Mouse (Mus musculus) adrenal gland, postnatal 10 days (tissue): ENCODE measurements around the gene Adprhl1. TPM values are rescaled to one million over a fixed set of nuclear protein-coding genes. Genes with fewer than 3 reads are reported as not detected.
A peak's percentile ranks its signal among the peaks of the same experiment; 100 is the strongest.

Source experiments
- DNase-seq: peaks from one replicate; pipeline ENCODE4 v3.0.0; 2021; ENCODE audit warnings: mixed read lengths
- microRNA-seq: library from miRNA; unstranded; fragments of <30 nt; microRNA quantifications from one replicate; pipeline ENCODE4 v1.2.0, GENCODE M21; 2021
- total RNA-seq, 2 experiments: library from RNA; stranded (reverse); gene quantifications; 2 replicates each; pipeline ENCODE4 v1.2.3; 2021

Adprhl1 gene
- total RNA-seq, 2 experiments from 2014 or later = 2.2 to 9.3 TPM

GRCm38 (mm10) chr8:13197493-13197892, 56.5 kb downstream of the Adprhl1 start:
- no peak for DNase-seq

GRCm38 (mm10) chr8:13194818-13195217, 59.1 kb downstream of the Adprhl1 start:
- DNase-seq = no peak

- DNase-seq = no peak
Observed at GRCm38 (mm10) chr8:13190235-13190634, 63.7 kb downstream of the Adprhl1 start.

GRCm38 (mm10) chr8:13188857-13189256, 65.1 kb downstream of the Adprhl1 start:
- no peak for DNase-seq

GRCm38 (mm10) chr8:13188052-13188555, 65.9 kb downstream of the Adprhl1 start:
- no peak for DNase-seq

- peak; percentile 71 for DNase-seq
Observed at GRCm38 (mm10) chr8:13187638-13188037, 66.3 kb downstream of the Adprhl1 start.

GRCm38 (mm10) chr8:13187229-13187628, 66.7 kb downstream of the Adprhl1 start:
- DNase-seq = no peak

GRCm38 (mm10) chr8:13186819-13187218, 67.1 kb downstream of the Adprhl1 start:
- no peak for DNase-seq

GRCm38 (mm10) chr8:13181691-13181976, 72.3 kb downstream of the Adprhl1 start:
- no peak for DNase-seq

- DNase-seq = peak; percentile 45
Observed at GRCm38 (mm10) chr8:13180911-13181690, 72.9 kb downstream of the Adprhl1 start.

- no peak for DNase-seq
Observed at GRCm38 (mm10) chr8:13180408-13180807, 73.6 kb downstream of the Adprhl1 start.

- DNase-seq = no peak
Observed at GRCm38 (mm10) chr8:13179948-13180347, 74.0 kb downstream of the Adprhl1 start.

- DNase-seq = no peak
Observed at GRCm38 (mm10) chr8:13179482-13179881, 74.5 kb downstream of the Adprhl1 start.

GRCm38 (mm10) chr8:13178137-13178536, 75.8 kb downstream of the Adprhl1 start:
- DNase-seq = no peak

- DNase-seq = no peak
Observed at GRCm38 (mm10) chr8:13177173-13177852, 76.6 kb downstream of the Adprhl1 start.

GRCm38 (mm10) chr8:13175650-13176049, 78.3 kb downstream of the Adprhl1 start:
- DNase-seq = no peak

GRCm38 (mm10) chr8:13174811-13175210, 79.2 kb downstream of the Adprhl1 start:
- no peak for DNase-seq

GRCm38 (mm10) chr8:13174305-13174704, 79.7 kb downstream of the Adprhl1 start:
- no peak for DNase-seq

Small RNA genes within 50 kb of the gene (microRNA-seq; reads per million reads assigned to microRNA genes)
- gene Mir1968 = 14.8 reads per million, percentile 23 among the genes with 10 or more reads in this experiment

Other genes starting within 250 kb of the Adprhl1 start
- 10 to 100 TPM in 1 of 2 experiments, 1 to 10 TPM in 1; 9.2 to 20.2 TPM for gene F7, start 228.1 kb downstream of the Adprhl1 start, total RNA-seq
- 100 to 1,000 TPM in 1 of 2 experiments, 10 to 100 TPM in 1; 51.8 to 118 TPM for gene F10, start 216.9 kb downstream of the Adprhl1 start, total RNA-seq
- gene Proz, start 193.2 kb downstream of the Adprhl1 start, total RNA-seq = 10 to 100 TPM; 19.2 to 41.7 TPM
- gene Pcid2, start 148.7 kb downstream of the Adprhl1 start, total RNA-seq = 10 to 100 TPM; 17.9 to 21.0 TPM
- gene Cul4a, start 148.5 kb downstream of the Adprhl1 start, total RNA-seq = 100 to 1,000 TPM in 1 of 2 experiments, 10 to 100 TPM in 1; 85.9 to 107 TPM
- 100 to 1,000 TPM; 351 to 364 TPM for gene Lamp1, start 95.0 kb downstream of the Adprhl1 start, total RNA-seq
- gene Grtp1, start 53.5 kb downstream of the Adprhl1 start, total RNA-seq = 10 to 100 TPM; 10.3 to 13.4 TPM
- gene Dcun1d2, start 34.0 kb upstream of the Adprhl1 start, total RNA-seq = 10 to 100 TPM; 19.9 to 25.9 TPM
- 10 to 100 TPM; 20.7 to 24.3 TPM for gene Tmco3, start 34.0 kb upstream of the Adprhl1 start, total RNA-seq
- gene Tfdp1, start 84.6 kb upstream of the Adprhl1 start, total RNA-seq = 10 to 100 TPM; 69.5 to 70.8 TPM
- not detected for gene Atp4b, start 142.7 kb upstream of the Adprhl1 start, total RNA-seq
- gene Grk1, start 150.9 kb upstream of the Adprhl1 start, total RNA-seq = under 1 TPM in 1 of 2 experiments, not detected in 1; 0.03 TPM
- gene Tmem255b, start 181.0 kb upstream of the Adprhl1 start, total RNA-seq = 1 to 10 TPM; 3.4 to 5.3 TPM
- 10 to 100 TPM; 98.1 to 99.0 TPM for gene Gas6, start 240.3 kb upstream of the Adprhl1 start, total RNA-seq